Mouse (Mus musculus) limb, embryonic 13.5 days (tissue): Measurements from ENCODE around the gene Mak. TPM values are rescaled to one million over a fixed set of nuclear protein-coding genes. Genes with fewer than 3 reads are reported as not detected.
"Not testable (repeated sequence)": the region's sequence is repeated elsewhere in the genome, so short reads cannot be mapped to it uniquely, and the experiment has no call there.

Experiments used
- ATAC-seq: fragments of 200-750 bp; cut with Nextera tagmentation; 2 replicates; pipeline ENCODE4 v1.8.0; 2017; ENCODE audit warnings: low read depth, moderate number of reproducible peaks, moderate TSS enrichment; ENCODE audit not compliant: low FRiP score
- H3K27ac ChIP-seq: fragments of 300-500 bp; sonication (generic); 2 replicates; pipeline ENCODE4 v1.5.1; 2015; ENCODE audit warnings: inconsistent platforms, mild to moderate bottlenecking, moderate library complexity
- H3K27me3 ChIP-seq: fragments of 300-500 bp; sonication (generic); 2 replicates; pipeline ENCODE4 v1.6.1; 2015; ENCODE audit warnings: mild to moderate bottlenecking, inconsistent platforms
- H3K36me3 ChIP-seq: fragments of 300-500 bp; sonication (generic); 2 replicates; pipeline ENCODE4 v1.6.1; 2015; ENCODE audit warnings: inconsistent platforms, mild to moderate bottlenecking, moderate library complexity
- H3K4me1 ChIP-seq: fragments of 300-500 bp; sonication (generic); 2 replicates; pipeline ENCODE4 v1.6.1; 2015; ENCODE audit warnings: inconsistent platforms
- H3K4me2 ChIP-seq: fragments of 300-500 bp; sonication (generic); replicated peaks from 2 replicates; pipeline ENCODE4 v1.6.1; 2015; ENCODE audit warnings: inconsistent platforms, mild to moderate bottlenecking, moderate library complexity
- H3K4me3 ChIP-seq: fragments of 300-500 bp; sonication (generic); 2 replicates; pipeline ENCODE4 v1.5.1; 2015; ENCODE audit warnings: moderate library complexity, mild to moderate bottlenecking, inconsistent platforms
- H3K9ac ChIP-seq: fragments of 300-500 bp; sonication (generic); 2 replicates; pipeline ENCODE4 v1.6.1; 2015; ENCODE audit warnings: mild to moderate bottlenecking, inconsistent platforms
- H3K9me3 ChIP-seq: fragments of 300-500 bp; sonication (generic); 2 replicates; pipeline ENCODE4 v1.6.1; 2016; ENCODE audit warnings: inconsistent platforms
- WGBS: fragments of 180-500 bp; shearing (Covaris S2); methylation state at CpG from one replicate; pipeline ENCODE4 v1.1.7; 2015; 5-methylcytosine and 5-hydroxymethylcytosine counted together
- polyA plus RNA-seq: library from polyadenylated mRNA; unstranded; fragments of >200 nt; fragmentation: Nextera tagmentation; extraction: Ambion mirVana; gene quantifications from 2 replicates; pipeline ENCODE4 v1.2.1, GENCODE M21; 2015

The Mak gene
- polyA plus RNA-seq, 1 experiment from 2014 or later = 0.55 TPM

DNA sequence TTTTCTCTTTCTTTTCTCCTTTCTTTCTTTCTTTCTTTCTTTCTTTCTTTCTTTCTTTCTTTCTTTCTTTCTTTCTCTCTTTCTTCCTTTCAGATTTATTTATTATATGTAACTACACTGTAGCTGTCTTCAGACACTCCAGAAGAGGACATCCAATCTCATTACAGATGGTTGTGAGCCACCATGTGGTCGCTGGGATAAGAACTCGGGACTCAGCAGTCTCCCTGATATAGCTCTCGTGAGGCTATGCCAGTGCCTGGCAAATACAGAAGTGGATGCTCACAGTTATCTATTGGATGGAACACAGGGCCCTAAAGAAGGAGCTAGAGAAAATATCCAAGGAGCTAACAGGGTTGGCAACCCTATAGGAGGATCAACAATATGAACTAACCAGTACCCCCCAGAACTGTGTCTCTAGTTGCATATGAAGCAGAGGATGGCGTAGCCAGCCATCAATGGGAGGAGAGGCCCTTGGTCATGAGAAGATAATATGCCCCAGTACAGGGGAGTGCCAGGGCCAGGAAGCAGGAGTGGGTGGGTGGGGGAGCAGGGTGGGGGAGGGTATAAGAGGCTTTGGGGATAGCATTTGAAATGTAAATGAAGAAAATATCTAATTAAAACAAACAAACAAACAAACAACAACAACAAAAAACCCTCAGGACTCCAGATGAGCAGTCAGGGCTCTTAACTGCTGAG, 91.8 kb downstream of the Mak start:
- not testable (repeated sequence) for ATAC-seq, H3K4me1 ChIP-seq, H3K27me3 ChIP-seq, H3K9me3 ChIP-seq, H3K36me3 ChIP-seq, H3K4me3 ChIP-seq, H3K27ac ChIP-seq, H3K9ac ChIP-seq, H3K4me2 ChIP-seq
- WGBS = 73% methylated on average over 4 of the region's 4 CpGs

DNA sequence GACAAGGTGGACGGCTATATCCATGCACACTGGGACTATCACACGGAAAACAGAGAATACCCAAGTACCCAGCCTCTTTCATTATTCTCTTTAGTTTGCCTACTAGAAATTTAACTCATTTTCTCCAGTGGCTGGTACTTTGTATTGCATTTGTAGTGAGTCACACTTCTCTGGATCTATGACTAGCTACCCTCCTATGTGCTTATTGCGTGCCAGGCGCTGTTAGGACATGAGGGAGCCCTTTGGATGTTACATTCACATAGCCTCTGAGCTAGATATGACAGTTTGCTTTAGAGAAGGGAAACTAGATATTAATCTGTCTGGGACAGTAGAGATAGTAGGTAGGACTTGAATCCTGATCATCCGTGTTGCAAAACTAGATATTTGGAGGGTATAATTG, 93.4 kb downstream of the Mak start:
- Histone ChIP-seq H3K27me3 (no peaks in the 10 kb centered on the region), H3K4me1 (no peaks in the 10 kb centered on the region)
- 94% methylated on average over 5 of the region's 5 CpGs for WGBS

DNA sequence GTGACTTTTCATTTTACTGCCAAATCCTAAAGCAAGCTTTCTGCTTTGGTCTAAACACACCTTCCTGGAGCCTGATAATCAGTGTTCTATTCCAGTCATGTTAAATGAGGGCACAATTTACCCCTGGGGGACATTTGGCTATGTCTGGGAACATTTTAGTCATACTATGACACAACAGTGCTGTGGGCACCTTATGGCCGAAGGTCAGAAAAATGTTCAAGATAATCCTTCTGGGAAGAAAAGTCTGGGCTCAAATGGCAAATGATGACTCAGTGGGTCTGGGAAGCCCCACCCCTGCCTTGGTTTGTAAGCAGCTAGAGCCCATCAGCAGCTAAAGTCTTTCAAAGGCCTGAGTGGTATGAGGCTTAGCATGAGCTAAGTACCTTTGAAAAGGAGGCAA, 96.7 kb downstream of the Mak start:
- H3K9ac ChIP-seq = no peak overlapping the region
- H3K9me3 ChIP-seq = no peaks in the 10 kb centered on the region
- H3K4me2 ChIP-seq = no peak overlapping the region
- no peaks in the 10 kb centered on the region for H3K36me3 ChIP-seq
- H3K4me3 ChIP-seq = no peak overlapping the region
- no peak overlapping the region for H3K27ac ChIP-seq
- no peaks in the 10 kb centered on the region for H3K27me3 ChIP-seq
- 89% methylated on average over 1 of the region's 1 CpGs for WGBS
- no peaks in the 10 kb centered on the region for H3K4me1 ChIP-seq
- ATAC-seq = no peak

More for the DNA sequence above, 93.4 kb downstream of the Mak start:
- ATAC-seq = no peak
- no peak overlapping the region for H3K4me3 ChIP-seq
- no peaks in the 10 kb centered on the region for H3K36me3 ChIP-seq
- no peaks in the 10 kb centered on the region for H3K9me3 ChIP-seq
- no peak overlapping the region for H3K27ac ChIP-seq
- no peak overlapping the region for H3K9ac ChIP-seq
- no peak overlapping the region for H3K4me2 ChIP-seq

DNA sequence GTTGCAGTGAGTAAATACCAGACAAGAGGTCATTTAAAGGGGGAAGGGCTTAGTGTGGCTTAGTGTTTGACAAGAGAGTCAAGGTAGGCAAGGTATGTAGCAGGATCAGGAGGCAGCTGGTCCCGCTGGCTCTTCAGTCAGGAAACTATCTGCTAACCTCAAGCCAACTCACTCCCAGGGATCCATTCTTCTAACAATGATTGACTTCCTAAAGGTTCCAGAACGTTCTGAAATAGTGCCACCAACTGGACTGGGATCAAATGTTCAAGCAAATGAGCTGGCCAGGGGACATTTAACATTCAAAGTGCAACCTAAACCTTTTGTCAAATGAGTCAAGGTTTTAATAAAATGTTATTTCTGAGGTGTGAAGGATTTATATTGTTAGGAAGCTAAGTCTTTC, 100.2 kb downstream of the Mak start:
- no peaks in the 10 kb centered on the region for H3K4me1 ChIP-seq
- no peaks in the 10 kb centered on the region for H3K27me3 ChIP-seq
- no peak overlapping the region for H3K9ac ChIP-seq
- H3K4me3 ChIP-seq = no peak overlapping the region
- no peak for ATAC-seq
- no peaks in the 10 kb centered on the region for H3K9me3 ChIP-seq
- no peak overlapping the region for H3K27ac ChIP-seq
- H3K36me3 ChIP-seq = no peaks in the 10 kb centered on the region
- H3K4me2 ChIP-seq = no peak overlapping the region
- WGBS = 68% methylated on average over 2 of the region's 2 CpGs

DNA sequence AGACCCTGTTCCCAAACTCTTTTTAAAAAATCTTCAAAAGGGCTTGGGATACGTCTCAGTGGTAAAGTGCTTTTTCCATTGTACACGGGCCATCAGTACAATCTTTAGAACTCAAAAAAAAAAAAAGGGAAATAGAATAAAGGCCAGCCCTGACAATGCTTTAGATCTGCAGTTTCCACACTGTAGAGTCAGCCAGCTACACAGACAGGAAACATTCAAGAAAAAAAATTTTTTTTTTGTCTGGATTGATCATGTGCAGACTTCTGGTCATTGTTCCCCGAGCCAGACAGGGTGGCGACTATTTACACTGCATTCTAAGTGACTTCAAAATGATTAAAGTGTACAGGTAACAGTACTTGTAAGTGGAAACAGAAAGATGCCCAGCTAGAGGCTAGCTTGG, 100.9 kb downstream of the Mak start:
- H3K4me3 ChIP-seq = no peak overlapping the region
- H3K4me1 ChIP-seq = no peaks in the 10 kb centered on the region
- no peak overlapping the region for H3K27ac ChIP-seq
- H3K27me3 ChIP-seq = no peaks in the 10 kb centered on the region
- WGBS = 84% methylated on average over 4 of the region's 4 CpGs
- H3K9me3 ChIP-seq = no peaks in the 10 kb centered on the region
- H3K4me2 ChIP-seq = no peak overlapping the region
- no peaks in the 10 kb centered on the region for H3K36me3 ChIP-seq
- no peak for ATAC-seq
- no peak overlapping the region for H3K9ac ChIP-seq

DNA sequence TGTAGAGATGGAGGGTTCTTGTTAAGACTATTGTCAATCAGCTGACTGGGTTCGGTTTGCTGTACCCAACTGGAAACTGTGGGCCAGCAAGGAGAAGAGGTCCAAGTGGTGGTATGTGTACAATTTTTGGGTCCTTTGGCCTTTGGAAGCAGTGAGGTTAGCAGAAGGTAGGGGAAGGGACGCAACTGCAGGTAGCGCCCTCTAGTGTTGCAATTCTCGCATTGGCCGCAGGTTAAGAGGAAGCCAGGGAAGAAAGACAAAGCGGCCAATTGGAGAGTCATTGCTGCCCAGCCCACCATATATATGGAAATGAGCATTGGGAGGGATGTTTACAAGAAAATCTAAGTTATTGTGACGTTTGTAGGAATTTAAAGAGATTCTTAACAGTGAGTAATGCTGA, 101.9 kb downstream of the Mak start:
- Histone ChIP-seq H3K9me3 (no peaks in the 10 kb centered on the region), H3K4me1 (no peaks in the 10 kb centered on the region), H3K4me2 (no peak overlapping the region), H3K27ac (no peak overlapping the region), H3K36me3 (no peaks in the 10 kb centered on the region), H3K4me3 (no peak overlapping the region), H3K27me3 (no peaks in the 10 kb centered on the region), H3K9ac (no peak overlapping the region)
- ATAC-seq = no peak
- WGBS = 15% methylated on average over 7 of the region's 7 CpGs

Other genes starting within 250 kb of the Mak start
- 1.5 and 2.1 TPM in 2 replicates for gene Gcnt2, start 220.0 kb downstream of the Mak start, polyA plus RNA-seq
- gene Pak1ip1, start 78.7 kb downstream of the Mak start, polyA plus RNA-seq = 50.3 and 53.1 TPM in 2 replicates
- 195 and 201 TPM in 2 replicates for gene Tmem14c, start 63.4 kb downstream of the Mak start, polyA plus RNA-seq
- gene Gcm2, start 31.3 kb upstream of the Mak start, polyA plus RNA-seq = not detected in 2 replicates
- not detected in 2 replicates for gene Sycp2l, start 34.6 kb upstream of the Mak start, polyA plus RNA-seq
- gene Elovl2, start 140.7 kb upstream of the Mak start, polyA plus RNA-seq = 4.1 and 4.8 TPM in 2 replicates
- 14.7 and 15.4 TPM in 2 replicates for gene Smim13, start 170.1 kb upstream of the Mak start, polyA plus RNA-seq
- gene Gm17364, start 194.3 kb upstream of the Mak start, polyA plus RNA-seq = not detected in 2 replicates